Mouse (Mus musculus): ENCODE measurements around the gene Osbpl8.

DNA sequence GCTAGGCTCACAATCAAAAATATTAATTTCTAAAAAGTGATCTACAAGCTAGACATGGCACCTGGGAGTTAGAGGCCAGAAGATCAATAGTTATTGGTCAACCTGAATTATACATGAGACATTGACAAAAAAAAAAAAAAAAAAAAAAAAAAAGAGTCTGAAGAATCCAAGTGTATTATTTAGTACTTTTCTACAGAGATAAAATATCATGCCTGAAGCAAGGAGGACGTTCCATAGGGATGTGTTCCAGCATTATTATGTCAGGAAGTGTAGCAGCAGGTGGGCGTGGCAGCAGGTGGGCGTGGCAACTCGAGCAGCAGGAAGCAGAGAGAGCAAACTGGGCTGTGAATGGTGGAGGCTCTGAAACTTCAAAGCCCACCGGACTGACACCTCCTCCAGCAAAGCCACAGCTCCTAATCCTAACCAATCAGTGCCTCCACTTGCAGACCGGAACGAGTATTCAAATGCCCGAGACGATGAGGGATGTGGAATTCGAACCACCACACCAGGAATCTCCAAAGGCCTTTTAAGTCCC, 41.6 kb upstream of the Osbpl8 start:
- TF ChIP-seq CTCF (IDR thresholded peaks at IDR 0.05; ENCODE audit: low read depth, low read length) (no peak), POLR2A (IDR thresholded peaks at IDR 0.05; ENCODE audit: extremely low read depth, insufficient read depth, low read length) (no peak)

All from liver, adult 2 months (tissue).